Mouse (Mus musculus): ENCODE measurements at regions not wholly inside any gene's neighbourhood (a gene's known extent, or its start where the extent isn't known, plus 50 kb on each side); places are given as distances from the start of the nearest gene placed in this dataset.

- H3K4me3 ChIP-seq (ENCODE audit: control insufficient read depth in 1 of 2, insufficient read depth in 1 of 2, low read depth in 2 of 2, low read length in 2 of 2), result peak overlapping the region; percentile 14 to 35
- peak overlapping the region; percentile 76 for H3K27ac ChIP-seq (ENCODE audit: control insufficient read depth, low read depth, low read length)
- peak overlapping the region; percentile 52 for H3K9ac ChIP-seq (ENCODE audit: control insufficient read depth, low read depth, low read length, poor library complexity, severe bottlenecking)
- H3K79me2 ChIP-seq (ENCODE audit: control insufficient read depth, insufficient read depth, low read length, poor library complexity), result no peaks in the 10 kb centered on the region
- TF ChIP-seq MYB (IDR thresholded peaks at IDR 0.05; ENCODE audit: low read depth, low read length) (peak; percentile 68), MXI1 (IDR thresholded peaks at IDR 0.05; ENCODE audit: low read depth, low read length) (peak; percentile 35; the same call in 1 of the 2 replicates), MEF2A (IDR thresholded peaks at IDR 0.05; ENCODE audit: extremely low read depth, insufficient replicate concordance, low read depth, low read length, poor library complexity, severe bottlenecking) (0 out of 2 replicates have a peak, but pooled peaks have one; percentile 26), NRF1 (IDR thresholded peaks at IDR 0.05; ENCODE audit: insufficient read depth, low read depth, low read length, poor library complexity, severe bottlenecking) (no peak), EP300 (IDR thresholded peaks at IDR 0.05; ENCODE audit: low read depth in 1 of 2, low read length in 2 of 2) (peak; percentile 65 to 74), TCF12 (IDR thresholded peaks at IDR 0.05; ENCODE audit: low read depth, low read length) (peak; percentile 56), POLR2AphosphoS5 (IDR thresholded peaks at IDR 0.05; ENCODE audit: borderline replicate concordance, low read depth, low read length) (no peak), UBTF (IDR thresholded peaks at IDR 0.05; ENCODE audit: borderline replicate concordance, insufficient read depth, low read depth, low read length) (no peak), CTCF (IDR thresholded peaks at IDR 0.05 in 2 of 3, conservative IDR thresholded peaks at IDR 0.05 in 1 of 3; ENCODE audit: control insufficient read depth in 1 of 3, insufficient read depth in 1 of 3, low read depth in 2 of 3, low read length in 3 of 3, poor library complexity in 1 of 3, severe bottlenecking in 1 of 3) (no peak), SIN3A (IDR thresholded peaks at IDR 0.05; ENCODE audit: low read length) (no peak), POLR2AphosphoS2 (IDR thresholded peaks at IDR 0.05; ENCODE audit: low read length) (no peak), GATA1 (IDR thresholded peaks at IDR 0.05; ENCODE audit: low read depth, low read length) (peak; percentile 53), NELFE (IDR thresholded peaks at IDR 0.05; ENCODE audit: low read depth, low read length) (0 out of 2 replicates have a peak, but pooled peaks have one; percentile 2), BHLHE40 (IDR thresholded peaks at IDR 0.05; ENCODE audit: borderline replicate concordance, low read depth, low read length) (no peak), MYC (IDR thresholded peaks at IDR 0.05; ENCODE audit: low read depth, low read length) (peak; percentile 33), GABPA (IDR thresholded peaks at IDR 0.05; ENCODE audit: low read depth, low read length) (no peak), SMC3 (IDR thresholded peaks at IDR 0.05; ENCODE audit: low read depth, low read length) (0 out of 2 replicates have a peak, but pooled peaks have one; percentile 4), CHD2 (IDR thresholded peaks at IDR 0.05; ENCODE audit: low read length) (no peak; the same call in 1 of the 2 replicates), TBP (IDR thresholded peaks at IDR 0.05; ENCODE audit: low read depth, low read length) (no peak), TAL1 (IDR thresholded peaks at IDR 0.05; ENCODE audit: low read length) (no peak), MAZ (IDR thresholded peaks at IDR 0.05; ENCODE audit: low read depth, low read length) (peak; percentile 4; the same call in 1 of the 2 replicates), USF2 (IDR thresholded peaks at IDR 0.05; ENCODE audit: borderline replicate concordance in 1 of 2, insufficient read depth in 1 of 2, low read depth in 1 of 2, low read length in 2 of 2) (no peak), ETS1 (IDR thresholded peaks at IDR 0.05; ENCODE audit: low read depth, low read length) (peak; percentile 39), USF1 (IDR thresholded peaks at IDR 0.05; ENCODE audit: low read depth, low read length) (no peak), POLR2A (IDR thresholded peaks at IDR 0.05; ENCODE audit: control insufficient read depth in 1 of 2, insufficient read depth in 1 of 2, low read depth in 1 of 2, low read length in 2 of 2, poor library complexity in 1 of 2) (no peak), RCOR1 (IDR thresholded peaks at IDR 0.05; ENCODE audit: low read depth, low read length) (peak; percentile 78), MAX (IDR thresholded peaks at IDR 0.05; ENCODE audit: low read length) (no peak), ZKSCAN1 (IDR thresholded peaks at IDR 0.05; ENCODE audit: low read depth, low read length) (no peak), RAD21 (IDR thresholded peaks at IDR 0.05; ENCODE audit: low read depth, low read length) (no peak)
- no peaks in the 10 kb centered on the region for H3K27me3 ChIP-seq (ENCODE audit: control insufficient read depth in 1 of 2, insufficient read depth in 2 of 2, low read length in 2 of 2)
- H3K9me3 ChIP-seq (replicated peaks; ENCODE audit: insufficient read depth, low read length), result no peaks in the 10 kb centered on the region
- peaks cover 0 to 30% of the 10 kb centered on the region in 2 experiments; a peak in 2 of 4 replicates for H3K36me3 ChIP-seq (ENCODE audit: control insufficient read depth in 1 of 2, insufficient read depth in 2 of 2, low read length in 2 of 2)
- peaks cover 24 to 28% of the 10 kb centered on the region in 2 experiments for H3K4me1 ChIP-seq (ENCODE audit: control insufficient read depth in 1 of 2, insufficient read depth in 2 of 2, low read length in 2 of 2)
- peak; percentile 65 for DNase-seq (ENCODE audit: low read depth, low spot score)
These were observed 59.8 kb upstream of the Slc38a2 start for GRCm38 (mm10) chr15:96759078-96759995.

Measured in MEL (cell line).